Mouse (Mus musculus) limb, embryonic 13.5 days (tissue): ENCODE measurements around the gene Cdk14. TPM values are rescaled to one million over a fixed set of nuclear protein-coding genes. Genes with fewer than 3 reads are reported as not detected.
A peak's percentile ranks its signal among the peaks of the same experiment; 100 is the strongest.

Source experiments
- ATAC-seq: fragments of 200-750 bp; cut with Nextera tagmentation; 2 replicates; pipeline ENCODE4 v1.8.0; 2017; ENCODE audit warnings: low read depth, moderate number of reproducible peaks, moderate TSS enrichment; ENCODE audit not compliant: low FRiP score
- H3K27ac ChIP-seq: fragments of 300-500 bp; sonication (generic); 2 replicates; pipeline ENCODE4 v1.5.1; 2015; ENCODE audit warnings: inconsistent platforms, mild to moderate bottlenecking, moderate library complexity
- H3K27me3 ChIP-seq: fragments of 300-500 bp; sonication (generic); 2 replicates; pipeline ENCODE4 v1.6.1; 2015; ENCODE audit warnings: mild to moderate bottlenecking, inconsistent platforms
- H3K36me3 ChIP-seq: fragments of 300-500 bp; sonication (generic); 2 replicates; pipeline ENCODE4 v1.6.1; 2015; ENCODE audit warnings: inconsistent platforms, mild to moderate bottlenecking, moderate library complexity
- H3K4me1 ChIP-seq: fragments of 300-500 bp; sonication (generic); 2 replicates; pipeline ENCODE4 v1.6.1; 2015; ENCODE audit warnings: inconsistent platforms
- H3K4me2 ChIP-seq: fragments of 300-500 bp; sonication (generic); replicated peaks from 2 replicates; pipeline ENCODE4 v1.6.1; 2015; ENCODE audit warnings: inconsistent platforms, mild to moderate bottlenecking, moderate library complexity
- H3K4me3 ChIP-seq: fragments of 300-500 bp; sonication (generic); 2 replicates; pipeline ENCODE4 v1.5.1; 2015; ENCODE audit warnings: moderate library complexity, mild to moderate bottlenecking, inconsistent platforms
- H3K9ac ChIP-seq: fragments of 300-500 bp; sonication (generic); 2 replicates; pipeline ENCODE4 v1.6.1; 2015; ENCODE audit warnings: mild to moderate bottlenecking, inconsistent platforms
- H3K9me3 ChIP-seq: fragments of 300-500 bp; sonication (generic); 2 replicates; pipeline ENCODE4 v1.6.1; 2016; ENCODE audit warnings: inconsistent platforms
- WGBS: fragments of 180-500 bp; shearing (Covaris S2); methylation state at CpG from one replicate; pipeline ENCODE4 v1.1.7; 2015; 5-methylcytosine and 5-hydroxymethylcytosine counted together
- polyA plus RNA-seq: library from polyadenylated mRNA; unstranded; fragments of >200 nt; fragmentation: Nextera tagmentation; extraction: Ambion mirVana; gene quantifications from 2 replicates; pipeline ENCODE4 v1.2.1, GENCODE M21; 2015

The Cdk14 gene
- 23.0 and 23.2 TPM in 2 replicates for polyA plus RNA-seq

DNA sequence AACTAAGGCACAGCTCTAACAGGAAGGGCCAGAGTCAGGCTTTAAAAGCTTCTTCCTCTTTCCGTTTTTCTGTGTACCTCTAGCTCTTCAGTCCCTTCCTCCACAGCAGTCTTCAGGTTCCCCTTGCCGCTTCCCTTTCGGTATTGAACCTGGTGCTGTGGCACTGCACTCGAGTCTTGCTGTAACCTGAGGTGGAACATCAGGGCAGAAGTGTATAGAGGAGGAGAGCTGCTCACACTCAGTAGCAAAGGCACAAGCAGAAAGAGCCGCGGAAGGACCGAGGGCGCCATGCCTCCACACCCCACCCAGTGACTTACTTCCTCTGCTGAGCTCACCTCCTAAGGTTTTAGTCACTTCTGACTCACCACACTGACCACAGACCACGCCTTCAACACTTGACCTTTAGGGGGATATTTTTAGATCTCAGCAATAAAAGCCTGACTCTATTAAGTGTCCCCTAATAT, at the start of gene Cdk14:
TSS of gene Cdk14 (minus strand) at position 321 of the 464 bp plus-strand sequence.
- no peak for ATAC-seq
- H3K9ac ChIP-seq: no peak within 1 kb of the TSS
- H3K4me3 ChIP-seq: no peak within 1 kb of the TSS
- H3K27me3 ChIP-seq: no peaks in the 10 kb centered on the region
- no peaks in the 10 kb centered on the region for H3K4me1 ChIP-seq
- 77% methylated on average over 9 of the region's 9 CpGs for WGBS
- no peak within 1 kb of the TSS for H3K27ac ChIP-seq
- no peak within 1 kb of the TSS for H3K4me2 ChIP-seq
- no peaks in the 10 kb centered on the region for H3K36me3 ChIP-seq
- H3K9me3 ChIP-seq: peaks cover 4% of the 10 kb centered on the region; the same call in 1 of the 2 replicates

DNA sequence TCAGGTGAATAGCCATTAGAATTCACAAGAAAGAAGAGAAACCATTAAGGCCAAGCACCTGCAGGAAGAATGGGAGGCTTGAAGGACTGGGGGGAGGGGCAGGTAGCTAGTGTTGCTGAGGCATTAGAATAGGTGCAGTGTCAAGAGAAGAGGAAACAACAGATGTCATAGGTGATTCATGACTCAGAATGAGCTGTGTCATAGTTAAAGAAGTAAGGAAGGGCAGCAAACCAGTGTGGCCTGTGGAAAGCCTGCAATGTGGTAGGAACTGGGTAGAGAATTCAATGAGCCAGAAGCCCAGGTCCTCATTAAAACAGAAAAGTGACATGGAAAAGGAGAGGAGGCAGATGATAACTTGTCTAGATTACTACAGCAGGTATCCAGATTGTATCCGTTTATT, 45.1 kb upstream of the Cdk14 start:
- Histone ChIP-seq H3K27me3 (no peaks in the 10 kb centered on the region), H3K27ac (no peak overlapping the region), H3K9me3 (no peaks in the 10 kb centered on the region), H3K4me3 (no peak overlapping the region), H3K9ac (no peak overlapping the region), H3K4me2 (no peak overlapping the region), H3K36me3 (no peaks in the 10 kb centered on the region), H3K4me1 (no peaks in the 10 kb centered on the region)
- no peak for ATAC-seq
- 55% methylated on average over 1 of the region's 1 CpGs for WGBS

GRCm38 (mm10) chr5:5431746-5432438, 11.8 kb upstream of the Cdk14 start:
- Histone ChIP-seq H3K27ac (no peak overlapping the region), H3K9me3 (no peaks in the 10 kb centered on the region), H3K9ac (no peak overlapping the region), H3K36me3 (no peaks in the 10 kb centered on the region), H3K4me3 (no peak overlapping the region), H3K4me1 (no peaks in the 10 kb centered on the region), H3K4me2 (no peak overlapping the region), H3K27me3 (no peaks in the 10 kb centered on the region)
- WGBS: 64% methylated on average over 5 of the region's 5 CpGs
- ATAC-seq: no peak

GRCm38 (mm10) chr5:5423723-5424171, 3.6 kb upstream of the Cdk14 start:
- 58% methylated on average over 6 of the region's 6 CpGs for WGBS
- Histone ChIP-seq H3K4me1 (no peaks in the 10 kb centered on the region), H3K27ac (no peak overlapping the region), H3K36me3 (no peaks in the 10 kb centered on the region), H3K27me3 (no peaks in the 10 kb centered on the region), H3K9ac (no peak overlapping the region), H3K4me2 (no peak overlapping the region), H3K9me3 (peaks cover 4% of the 10 kb centered on the region; the same call in 1 of the 2 replicates), H3K4me3 (no peak overlapping the region)
- no peak for ATAC-seq

DNA sequence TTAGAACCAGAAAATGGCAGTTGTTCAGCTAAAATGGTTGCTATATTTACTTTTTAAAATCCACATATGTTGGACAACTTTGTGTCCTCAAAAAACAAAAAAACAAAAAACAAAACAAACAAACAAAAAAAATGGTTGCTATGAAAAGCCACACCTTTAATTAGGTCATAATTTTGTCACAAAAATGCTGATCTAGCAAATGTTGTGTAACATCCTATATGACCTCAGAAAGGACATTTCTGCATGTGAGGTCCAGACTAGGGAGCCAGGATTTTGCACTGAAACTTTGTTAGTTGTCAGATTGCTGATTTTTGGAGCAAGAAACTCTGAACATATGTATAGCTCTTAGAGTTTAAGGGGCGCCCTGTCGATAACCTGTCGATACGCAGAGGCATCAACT, 3.0 kb upstream of the Cdk14 start:
- no peaks in the 10 kb centered on the region for H3K36me3 ChIP-seq
- H3K9ac ChIP-seq: no peak overlapping the region
- H3K27me3 ChIP-seq: no peaks in the 10 kb centered on the region
- H3K4me1 ChIP-seq: no peaks in the 10 kb centered on the region
- H3K9me3 ChIP-seq: peaks cover 4% of the 10 kb centered on the region; the same call in 1 of the 2 replicates
- H3K4me3 ChIP-seq: no peak overlapping the region
- H3K4me2 ChIP-seq: no peak overlapping the region
- WGBS: 93% methylated on average over 4 of the region's 4 CpGs
- no peak for ATAC-seq
- H3K27ac ChIP-seq: no peak overlapping the region

GRCm38 (mm10) chr5:5421439-5421838, 1.3 kb upstream of the Cdk14 start:
- Histone ChIP-seq H3K4me2 (no peak overlapping the region), H3K27ac (no peak overlapping the region), H3K36me3 (no peaks in the 10 kb centered on the region), H3K9me3 (peaks cover 4% of the 10 kb centered on the region; the same call in 1 of the 2 replicates), H3K27me3 (no peaks in the 10 kb centered on the region), H3K4me3 (no peak overlapping the region), H3K9ac (no peak overlapping the region), H3K4me1 (no peaks in the 10 kb centered on the region)
- 98% methylated on average over 2 of the region's 2 CpGs for WGBS
- no peak for ATAC-seq

DNA sequence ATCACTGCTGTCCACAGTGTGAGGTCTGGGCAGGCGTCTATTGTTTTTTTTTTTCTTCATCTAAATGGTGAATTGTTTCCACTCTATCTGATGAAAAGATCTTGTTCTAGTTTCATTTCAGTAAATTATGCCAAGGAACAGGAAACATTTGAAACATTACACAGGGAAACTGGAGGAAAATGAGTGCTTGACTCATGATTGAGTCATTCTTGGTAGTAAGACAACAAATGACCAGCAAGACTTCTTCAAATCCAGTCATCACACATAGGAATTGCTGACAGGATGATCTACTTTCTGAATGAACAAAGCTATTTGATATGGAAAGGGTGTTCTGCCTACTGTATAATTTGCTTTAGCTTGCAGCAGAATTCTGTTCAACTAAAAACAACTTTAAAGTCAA, 859 bp downstream of the Cdk14 start:
- Histone ChIP-seq H3K9me3 (peaks cover 4% of the 10 kb centered on the region; the same call in 1 of the 2 replicates), H3K27me3 (no peaks in the 10 kb centered on the region), H3K9ac (no peak overlapping the region), H3K4me1 (no peaks in the 10 kb centered on the region), H3K4me2 (no peak overlapping the region), H3K36me3 (no peaks in the 10 kb centered on the region), H3K27ac (no peak overlapping the region), H3K4me3 (no peak overlapping the region)
- WGBS: 83% methylated on average over 1 of the region's 1 CpGs
- no peak for ATAC-seq

GRCm38 (mm10) chr5:5414835-5415234, 5.3 kb downstream of the Cdk14 start:
- H3K9ac ChIP-seq: no peak overlapping the region
- H3K27me3 ChIP-seq: no peaks in the 10 kb centered on the region
- no peaks in the 10 kb centered on the region for H3K9me3 ChIP-seq
- H3K4me2 ChIP-seq: no peak overlapping the region
- ATAC-seq: no peak
- no peak overlapping the region for H3K4me3 ChIP-seq
- no peaks in the 10 kb centered on the region for H3K4me1 ChIP-seq
- H3K27ac ChIP-seq: no peak overlapping the region
- WGBS: 84% methylated on average over 3 of the region's 3 CpGs
- H3K36me3 ChIP-seq: no peaks in the 10 kb centered on the region

GRCm38 (mm10) chr5:5411886-5412285, 8.2 kb downstream of the Cdk14 start:
- ATAC-seq: no peak
- H3K4me2 ChIP-seq: no peak overlapping the region
- no peaks in the 10 kb centered on the region for H3K9me3 ChIP-seq
- H3K27me3 ChIP-seq: no peaks in the 10 kb centered on the region
- WGBS: 88% methylated on average over 2 of the region's 2 CpGs
- no peaks in the 10 kb centered on the region for H3K4me1 ChIP-seq
- H3K4me3 ChIP-seq: no peak overlapping the region
- H3K9ac ChIP-seq: no peak overlapping the region
- H3K36me3 ChIP-seq: no peaks in the 10 kb centered on the region
- H3K27ac ChIP-seq: no peak overlapping the region

- ATAC-seq: no peak
- Histone ChIP-seq H3K4me1 (no peaks in the 10 kb centered on the region), H3K36me3 (no peaks in the 10 kb centered on the region), H3K9me3 (no peaks in the 10 kb centered on the region), H3K4me2 (no peak overlapping the region), H3K4me3 (no peak overlapping the region), H3K27me3 (no peaks in the 10 kb centered on the region), H3K9ac (no peak overlapping the region), H3K27ac (no peak overlapping the region)
- 78% methylated on average over 4 of the region's 4 CpGs for WGBS
Observed at GRCm38 (mm10) chr5:5401986-5402385, 18.1 kb downstream of the Cdk14 start.

GRCm38 (mm10) chr5:5392786-5393185, 27.3 kb downstream of the Cdk14 start:
- ATAC-seq: no peak
- no peaks in the 10 kb centered on the region for H3K9me3 ChIP-seq
- H3K9ac ChIP-seq: no peak overlapping the region
- no peak overlapping the region for H3K4me2 ChIP-seq
- H3K27me3 ChIP-seq: no peaks in the 10 kb centered on the region
- H3K4me3 ChIP-seq: no peak overlapping the region
- 53% methylated on average over 3 of the region's 3 CpGs for WGBS
- no peaks in the 10 kb centered on the region for H3K36me3 ChIP-seq
- no peaks in the 10 kb centered on the region for H3K4me1 ChIP-seq
- no peak overlapping the region for H3K27ac ChIP-seq

DNA sequence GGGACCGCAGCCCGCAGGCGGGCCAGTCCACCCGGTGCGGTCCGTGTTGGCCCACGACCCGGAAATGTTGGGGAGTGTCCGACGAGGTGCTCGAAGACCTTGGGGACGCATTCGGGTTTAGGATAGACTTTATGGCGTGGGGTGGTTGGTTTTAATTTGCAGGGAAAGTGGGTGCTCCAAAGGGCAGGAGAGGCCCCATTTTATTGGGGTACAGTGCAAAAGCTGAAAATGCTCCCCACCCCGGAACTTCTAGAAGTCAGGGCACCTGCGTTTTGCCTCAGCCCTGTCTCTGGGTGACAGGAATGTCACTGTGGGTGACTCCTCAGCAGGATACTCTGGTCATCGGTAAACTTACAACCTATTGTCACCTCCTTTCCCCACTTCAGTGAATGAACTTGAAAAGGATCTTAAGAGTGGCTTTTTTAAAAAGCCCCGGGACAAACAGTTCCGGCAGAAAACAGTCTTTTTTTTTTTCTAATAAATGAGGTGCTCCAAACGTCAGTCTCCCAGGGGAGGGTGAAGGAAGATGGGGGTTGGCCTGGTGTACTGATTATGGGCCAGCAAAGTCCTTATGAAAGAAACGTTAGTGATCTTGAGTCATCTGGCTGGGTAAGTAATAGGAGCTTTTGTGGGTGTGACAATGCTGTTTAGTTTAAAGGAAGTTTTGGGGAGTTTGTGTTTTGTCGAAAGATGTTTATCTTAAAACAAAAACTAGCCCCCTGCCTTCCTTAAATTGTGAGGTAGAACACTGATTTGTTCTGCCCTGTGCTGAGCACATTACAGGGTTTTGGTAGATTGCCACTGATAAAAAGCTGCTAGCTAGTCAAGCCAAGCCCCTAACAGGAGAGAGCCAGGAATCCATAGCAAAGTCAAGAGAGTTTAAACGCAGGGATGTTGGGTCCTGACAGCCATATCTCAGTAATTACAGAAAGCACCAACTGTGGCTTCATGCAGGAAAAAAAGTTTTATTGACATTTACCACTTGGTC, 39.1 kb downstream of the Cdk14 start:
- Histone ChIP-seq H3K4me2 (peak overlapping the region; percentile 75), H3K27ac (peak overlapping the region; percentile 94), H3K36me3 (no peaks in the 10 kb centered on the region), H3K4me1 (peaks cover 29% of the 10 kb centered on the region), H3K9ac (peak overlapping the region; percentile 92), H3K9me3 (no peaks in the 10 kb centered on the region), H3K27me3 (no peaks in the 10 kb centered on the region), H3K4me3 (peak overlapping the region; percentile 77)
- ATAC-seq: no peak
- 3% methylated on average over 23 of the region's 23 CpGs for WGBS
